Mouse (Mus musculus): Measurements from ENCODE around the gene Unc119b.
"Not testable (repeated sequence)": the region's sequence is repeated elsewhere in the genome, so short reads cannot be mapped to it uniquely, and the experiment has no call there.

Unc119b gene

GRCm38 (mm10) chr5:115134234-115135165 lies at the start of gene Unc119b:
Gene Unc119b (minus strand): TSS chr5:115134975.
- peak; percentile 73 to 84 for DNase-seq (ENCODE audit: low read depth in 1 of 2, low spot score in 2 of 2)

GRCm38 (mm10) chr5:115183482-115183881 lies 48.7 kb upstream of the Unc119b start:
- DNase-seq (ENCODE audit: low read depth in 1 of 2, low spot score in 2 of 2), result no peak

GRCm38 (mm10) chr5:115182925-115183324 lies 48.1 kb upstream of the Unc119b start:
- no peak for DNase-seq (ENCODE audit: low read depth in 1 of 2, low spot score in 2 of 2)

GRCm38 (mm10) chr5:115181248-115181940 lies 46.6 kb upstream of the Unc119b start:
- DNase-seq (ENCODE audit: low read depth in 1 of 2, low spot score in 2 of 2), result no peak

- no peak for DNase-seq (ENCODE audit: low read depth in 1 of 2, low spot score in 2 of 2)
Observed at GRCm38 (mm10) chr5:115179596-115179995, 44.8 kb upstream of the Unc119b start.

GRCm38 (mm10) chr5:115177866-115178265 lies 43.1 kb upstream of the Unc119b start:
- DNase-seq (ENCODE audit: low read depth in 1 of 2, low spot score in 2 of 2), result no peak

- no peak for DNase-seq (ENCODE audit: low read depth in 1 of 2, low spot score in 2 of 2)
Observed at GRCm38 (mm10) chr5:115174554-115174953, 39.8 kb upstream of the Unc119b start.

- no peak for DNase-seq (ENCODE audit: low read depth in 1 of 2, low spot score in 2 of 2)
Observed at GRCm38 (mm10) chr5:115170150-115170549, 35.4 kb upstream of the Unc119b start.

- no peak for DNase-seq (ENCODE audit: low read depth in 1 of 2, low spot score in 2 of 2)
Observed at GRCm38 (mm10) chr5:115168641-115169415, 34.1 kb upstream of the Unc119b start.

- DNase-seq (ENCODE audit: low read depth in 1 of 2, low spot score in 2 of 2), result no peak
Observed at GRCm38 (mm10) chr5:115167396-115167795, 32.6 kb upstream of the Unc119b start.

GRCm38 (mm10) chr5:115166815-115167194 lies 32.0 kb upstream of the Unc119b start:
- no peak for DNase-seq (ENCODE audit: low read depth in 1 of 2, low spot score in 2 of 2)

- no peak for DNase-seq (ENCODE audit: low read depth in 1 of 2, low spot score in 2 of 2)
Observed at GRCm38 (mm10) chr5:115165895-115166814, 31.4 kb upstream of the Unc119b start.

GRCm38 (mm10) chr5:115165351-115165750 lies 30.6 kb upstream of the Unc119b start:
- DNase-seq (ENCODE audit: low read depth in 1 of 2, low spot score in 2 of 2), result no peak

- DNase-seq (ENCODE audit: low read depth in 1 of 2, low spot score in 2 of 2), result not testable (repeated sequence)
Observed at GRCm38 (mm10) chr5:115164446-115164845, 29.7 kb upstream of the Unc119b start.

- DNase-seq (ENCODE audit: low read depth in 1 of 2, low spot score in 2 of 2), result peak in 1 of 2 experiments; percentile 31
Observed at GRCm38 (mm10) chr5:115163563-115163962, 28.8 kb upstream of the Unc119b start.

- DNase-seq (ENCODE audit: low read depth in 1 of 2, low spot score in 2 of 2), result not testable (repeated sequence)
Observed at GRCm38 (mm10) chr5:115161940-115162279, 27.1 kb upstream of the Unc119b start.

- DNase-seq (ENCODE audit: low read depth in 1 of 2, low spot score in 2 of 2), result no peak
Observed at GRCm38 (mm10) chr5:115161064-115161939, 26.5 kb upstream of the Unc119b start.

- DNase-seq (ENCODE audit: low read depth in 1 of 2, low spot score in 2 of 2), result no peak
Observed at GRCm38 (mm10) chr5:115160655-115161054, 25.9 kb upstream of the Unc119b start.

GRCm38 (mm10) chr5:115159165-115159564 lies 24.4 kb upstream of the Unc119b start:
- DNase-seq (ENCODE audit: low read depth in 1 of 2, low spot score in 2 of 2), result no peak

Data from monocyte, adult 2 months (primary cell).